Mouse (Mus musculus) urinary bladder, adult 18-20 months (tissue): ENCODE data around the gene Phf1.
"Not testable (repeated sequence)": the region's sequence is repeated elsewhere in the genome, so short reads cannot be mapped to it uniquely, and the experiment has no call there.

Source experiments
- DNase-seq, 2 experiments: peaks; one replicate each; pipeline ENCODE4 v3.0.0; 2022; ENCODE audit warnings: low spot score in 2 of 2, mixed read lengths in 2 of 2

Phf1 gene

GRCm38 (mm10) chr17:26932839-26933398, at the start of gene Phf1:
Gene Phf1 (plus strand): TSS chr17:26933052.
- peak; percentile 95 to 98 for DNase-seq

GRCm38 (mm10) chr17:26883585-26883984, 49.3 kb upstream of the Phf1 start:
- no peak for DNase-seq

GRCm38 (mm10) chr17:26884995-26885926, 47.6 kb upstream of the Phf1 start:
- peak; percentile 73 to 76 for DNase-seq

DNA sequence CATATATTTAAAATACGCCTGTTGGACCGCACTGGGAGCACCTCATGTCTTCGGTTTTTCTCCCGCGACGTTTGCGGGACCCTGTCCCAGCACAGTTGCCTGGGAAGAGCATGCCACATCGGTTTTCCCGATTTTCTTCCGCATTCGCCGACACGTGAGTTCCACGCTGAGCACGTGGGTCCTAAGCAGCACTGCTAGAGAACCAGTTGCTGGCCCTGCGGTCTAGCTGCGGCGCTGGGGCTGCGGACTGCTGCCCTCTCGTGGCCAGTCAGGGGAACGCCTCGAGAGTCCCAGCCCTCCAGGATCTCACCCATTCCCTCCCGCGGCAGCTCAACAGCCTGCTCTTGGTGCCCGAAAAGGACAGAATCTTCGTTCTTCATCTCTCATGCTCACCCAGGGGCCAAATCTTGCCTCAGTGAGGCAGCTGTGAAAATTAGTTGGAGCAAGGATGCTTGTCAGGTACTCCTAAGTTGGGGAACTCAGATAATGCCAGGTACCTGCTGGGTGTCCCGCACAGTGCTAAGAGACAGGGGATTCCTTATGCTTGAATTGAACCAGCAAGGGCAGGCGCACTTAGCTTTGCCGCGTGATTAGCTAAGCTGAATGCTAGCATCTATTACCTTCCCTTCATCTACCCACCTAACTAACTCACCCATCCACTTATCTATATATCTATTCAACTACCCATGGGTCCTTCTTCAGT, 46.7 kb upstream of the Phf1 start:
- DNase-seq, result peak; percentile 72 to 77

- DNase-seq, result no peak
Measured at GRCm38 (mm10) chr17:26887926-26888325, 44.9 kb upstream of the Phf1 start.

- no peak for DNase-seq
Measured at GRCm38 (mm10) chr17:26892635-26893375, 40.0 kb upstream of the Phf1 start.

- no peak for DNase-seq
Measured at GRCm38 (mm10) chr17:26893492-26893891, 39.4 kb upstream of the Phf1 start.

GRCm38 (mm10) chr17:26894342-26894741, 38.5 kb upstream of the Phf1 start:
- no peak for DNase-seq

DNA sequence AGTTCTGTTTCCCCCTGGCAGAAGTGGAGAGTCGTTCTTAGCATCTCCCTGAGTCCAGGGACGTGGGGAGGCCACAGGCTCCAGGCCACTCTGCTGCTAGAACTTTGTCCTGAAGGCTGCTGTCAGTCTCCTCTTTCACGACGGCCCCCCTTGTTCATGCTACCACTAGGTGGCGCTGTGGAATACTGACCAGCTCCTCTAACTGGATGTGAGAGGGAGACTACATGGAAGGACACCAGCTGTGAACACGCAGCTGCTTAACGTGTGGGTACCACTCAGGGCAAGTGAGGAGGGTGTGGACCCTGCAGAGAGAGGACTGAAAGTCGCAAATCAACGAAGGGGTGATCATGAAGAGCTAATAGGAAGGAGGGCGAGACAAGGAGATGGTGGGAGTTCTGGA, 37.3 kb upstream of the Phf1 start:
- DNase-seq, result peak; percentile 33 to 44

DNA sequence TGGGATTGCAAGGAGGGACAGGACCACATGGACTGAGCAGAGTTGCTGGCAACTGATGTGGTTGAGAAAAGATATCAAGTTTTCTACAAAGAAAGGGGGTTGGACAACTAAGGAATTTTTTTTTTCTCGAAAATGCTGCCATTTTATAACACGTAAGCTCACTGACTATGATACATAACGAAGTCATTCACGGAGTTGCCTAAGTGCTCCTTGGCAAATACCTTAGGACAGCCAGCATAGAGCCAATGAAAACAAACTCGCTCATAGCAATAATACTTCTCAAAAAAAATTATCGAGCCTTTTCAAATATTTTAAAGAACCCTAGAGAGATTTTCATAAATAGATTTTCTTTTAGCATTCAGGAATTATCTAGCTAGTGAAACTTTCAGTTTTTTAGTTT, 31.9 kb upstream of the Phf1 start:
- no peak for DNase-seq

DNA sequence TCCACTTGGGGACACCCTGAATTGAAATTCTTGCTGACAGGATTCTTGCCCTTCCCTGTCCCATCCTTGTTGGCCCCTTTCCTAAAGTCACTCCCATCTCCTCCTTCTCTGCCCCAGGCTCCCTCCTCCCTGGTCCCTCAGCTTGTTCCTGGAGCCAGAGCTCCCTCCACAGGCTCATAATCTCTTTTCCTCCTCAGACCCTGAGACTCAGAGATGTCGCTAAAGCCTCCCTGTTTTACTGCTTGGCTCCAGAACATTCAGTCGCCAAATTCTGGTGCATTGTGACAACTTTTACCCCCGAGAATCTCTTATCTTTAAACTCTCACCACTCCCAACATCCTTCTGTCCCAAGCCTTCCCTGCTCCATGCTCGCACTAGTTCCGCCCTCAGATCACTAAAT, 28.5 kb upstream of the Phf1 start:
- no peak for DNase-seq

GRCm38 (mm10) chr17:26907506-26907905, 25.3 kb upstream of the Phf1 start:
- not testable (repeated sequence) for DNase-seq

DNA sequence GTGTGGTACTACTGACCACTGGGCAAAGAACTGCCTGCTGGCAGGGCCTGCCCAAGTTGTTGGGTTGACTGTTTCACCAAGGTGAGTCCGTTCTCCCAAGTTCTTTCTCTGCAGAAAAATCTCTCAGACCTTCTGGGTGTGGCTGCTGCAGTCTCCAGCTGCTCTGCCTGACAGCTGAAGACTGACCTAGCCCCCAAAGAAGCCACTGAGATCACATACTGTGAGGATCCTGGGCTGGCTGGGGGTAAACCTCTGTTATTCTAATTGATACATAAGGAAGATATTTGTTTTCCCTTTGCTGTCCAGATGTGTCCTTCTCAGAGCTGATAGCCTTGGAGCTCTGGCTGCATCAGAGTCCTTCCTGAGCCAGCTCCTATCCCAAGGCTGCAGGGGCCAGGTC, 17.6 kb upstream of the Phf1 start:
- no peak for DNase-seq

GRCm38 (mm10) chr17:26916711-26917482, 16.0 kb upstream of the Phf1 start, which contains the start of gene Kifc5b:
Gene Kifc5b (plus strand): TSS chr17:26917091.
- DNase-seq, result peak; percentile 97 to 99

DNA sequence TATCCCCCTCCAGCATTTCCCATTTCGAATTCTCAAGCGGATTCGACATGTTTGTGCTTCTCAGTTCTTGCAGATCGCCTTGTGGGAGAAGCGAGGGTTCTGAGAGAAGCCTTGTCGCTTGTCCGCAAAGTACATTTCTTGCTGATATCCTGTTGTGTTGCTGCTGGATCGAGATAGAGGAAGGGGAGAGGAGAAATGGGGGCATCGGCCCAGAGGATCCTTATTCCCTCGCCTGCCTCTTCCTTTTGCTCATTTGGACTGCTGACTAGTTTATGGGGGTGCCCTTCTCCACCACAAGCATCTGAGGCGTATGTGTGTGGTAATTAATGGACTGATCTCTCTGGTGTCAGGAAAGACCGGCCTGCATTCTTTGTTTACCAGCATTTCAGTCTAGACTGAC, 15.3 kb upstream of the Phf1 start:
- DNase-seq, result not testable (repeated sequence)

DNA sequence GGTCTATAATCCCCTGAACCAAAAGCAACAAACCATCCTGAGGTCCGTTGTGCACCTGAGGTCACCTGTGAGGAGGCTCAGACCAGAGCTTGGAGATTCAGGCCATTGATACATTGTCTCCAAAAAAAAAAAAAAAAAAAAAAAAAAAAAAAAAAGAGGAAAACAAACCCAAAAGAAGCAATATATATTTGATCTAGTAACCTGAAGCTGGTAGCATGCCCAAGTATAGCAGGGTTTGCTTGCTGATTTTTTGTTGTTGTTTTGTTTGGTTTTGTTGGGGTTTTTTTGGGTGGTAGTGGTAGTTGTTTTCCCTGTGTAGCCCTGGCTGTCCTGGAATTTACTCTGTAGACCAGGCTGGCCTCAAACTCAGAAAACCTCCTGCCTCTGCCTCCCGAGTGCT, 14.5 kb upstream of the Phf1 start:
- no peak for DNase-seq

GRCm38 (mm10) chr17:26919516-26919915, 13.3 kb upstream of the Phf1 start:
- DNase-seq, result not testable (repeated sequence)

DNA sequence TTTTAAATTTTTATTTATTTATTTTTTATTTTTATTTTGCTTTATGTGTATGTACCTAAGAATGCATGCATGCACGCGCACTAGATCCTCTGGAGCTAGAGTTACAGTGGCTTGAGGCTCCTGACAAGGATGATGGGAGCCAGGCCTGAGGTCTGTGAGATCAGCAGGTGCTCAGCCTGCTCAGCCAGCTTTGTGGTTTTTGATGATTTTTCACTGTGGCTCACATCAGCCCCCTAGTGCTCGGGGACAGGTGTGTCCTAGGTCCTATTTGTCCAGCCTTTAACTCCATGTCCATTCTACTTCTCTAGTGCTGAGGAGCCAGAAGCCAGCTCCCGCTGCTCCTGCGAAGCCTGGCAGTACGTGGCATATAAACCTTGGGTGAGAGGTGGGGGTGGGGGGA, 10.5 kb upstream of the Phf1 start:
- not testable (repeated sequence) for DNase-seq

DNA sequence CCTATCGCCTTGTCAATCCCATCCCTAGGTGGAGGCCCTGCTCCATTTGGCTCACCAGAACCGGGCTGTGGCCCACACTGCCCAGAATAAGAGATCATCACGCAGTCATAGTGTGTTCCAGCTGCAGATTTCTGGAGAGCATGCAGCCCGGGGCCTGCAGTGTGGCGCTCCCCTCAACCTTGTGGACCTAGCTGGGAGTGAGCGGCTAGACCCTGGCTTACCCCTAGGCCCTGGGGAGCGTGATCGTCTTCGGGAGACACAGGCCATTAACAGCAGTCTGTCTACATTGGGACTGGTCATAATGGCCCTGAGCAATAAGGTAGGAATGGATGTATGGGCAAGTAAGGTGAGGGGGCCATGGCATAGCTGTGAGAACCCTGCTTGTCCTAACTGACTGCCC, 7.4 kb upstream of the Phf1 start:
- not testable (repeated sequence) for DNase-seq

- not testable (repeated sequence) for DNase-seq
Measured at GRCm38 (mm10) chr17:26931795-26932194, 1.1 kb upstream of the Phf1 start.

GRCm38 (mm10) chr17:26933419-26933818, 567 bp downstream of the Phf1 start:
- DNase-seq, result no peak
